Mouse (Mus musculus): Measurements from ENCODE around the gene Nadsyn1.

DNA sequence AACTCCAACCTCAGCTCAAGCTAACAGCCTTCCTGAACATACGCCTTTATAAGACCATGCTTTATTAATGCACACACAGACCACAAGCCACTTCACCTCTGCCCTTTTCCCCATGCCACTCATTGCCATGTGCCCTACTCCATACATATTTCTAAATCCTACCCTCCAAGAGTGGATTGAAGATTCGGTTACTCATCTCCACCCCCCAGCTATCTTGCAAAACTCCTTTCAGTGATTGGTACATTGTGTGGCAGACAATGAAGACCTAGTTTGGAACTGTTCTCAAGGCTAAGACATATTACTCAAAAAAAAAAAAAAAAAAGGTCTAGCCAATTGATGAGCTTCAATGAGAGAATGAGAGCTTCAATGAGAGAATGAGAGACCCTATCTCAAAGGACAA, 4.3 kb upstream of the Nadsyn1 start:
- no peak for TF ChIP-seq CTCF (IDR thresholded peaks at IDR 0.05; ENCODE audit: low read depth)
- no peak for TF ChIP-seq EP300 (IDR thresholded peaks at IDR 0.05; ENCODE audit: low read depth)

Measured in heart, postnatal 0 days (tissue).